Mouse (Mus musculus) E14TG2a.4 (cell line): ENCODE measurements at regions not wholly inside any gene's neighbourhood (a gene's known extent, or its start where the extent isn't known, plus 50 kb on each side); places are given as distances from the start of the nearest gene placed in this dataset.

Experiments
- CTCF ChIP-seq: conservative IDR thresholded peaks from 2 replicates; pipeline ENCODE4 v1.5.1; 2014; ENCODE audit warnings: low read length
- POU5F1 ChIP-seq: IDR thresholded peaks from 2 replicates; pipeline ENCODE4 v1.6.1; 2014; ENCODE audit warnings: low read length, borderline replicate concordance

DNA sequence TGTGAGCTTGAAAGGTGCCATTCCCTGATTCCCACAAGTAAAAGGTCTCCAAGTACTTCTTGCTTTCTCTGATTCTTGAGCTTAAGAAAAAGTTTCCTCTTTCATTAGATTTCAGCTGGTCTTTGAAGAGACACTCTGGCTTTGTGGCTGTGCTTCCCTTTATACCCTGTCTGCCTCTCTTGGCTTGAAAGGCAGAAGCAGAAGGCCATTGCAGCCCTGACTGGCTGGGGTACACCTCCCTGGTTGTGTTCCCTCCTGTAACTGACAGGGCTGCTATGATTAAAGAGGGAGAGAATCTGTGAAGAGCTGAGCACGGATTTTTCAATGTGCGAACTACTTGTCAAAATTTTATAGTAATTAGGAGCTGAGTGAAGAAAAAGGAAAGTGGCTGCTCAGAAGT lies 125.3 kb downstream of the Cd55b start:
- TF ChIP-seq CTCF (no peak), POU5F1 (no peak)
